Mouse (Mus musculus) urinary bladder, adult 2 months (tissue): ENCODE measurements around the gene Dnmbp. TPM values are rescaled to one million over a fixed set of nuclear protein-coding genes. Genes with fewer than 3 reads are reported as not detected.

Experiments
- DNase-seq: peaks from one replicate; pipeline ENCODE4 v3.0.0; 2022; ENCODE audit warnings: low spot score
- polyA plus RNA-seq: library from polyadenylated mRNA; depleted of rRNA; stranded (reverse); fragments of >200 nt; gene quantifications from 2 replicates; pipeline ENCODE4 v1.2.3, GENCODE M21; 2012

Gene Dnmbp
- polyA plus RNA-seq, 1 experiment = 34.7 TPM

DNA sequence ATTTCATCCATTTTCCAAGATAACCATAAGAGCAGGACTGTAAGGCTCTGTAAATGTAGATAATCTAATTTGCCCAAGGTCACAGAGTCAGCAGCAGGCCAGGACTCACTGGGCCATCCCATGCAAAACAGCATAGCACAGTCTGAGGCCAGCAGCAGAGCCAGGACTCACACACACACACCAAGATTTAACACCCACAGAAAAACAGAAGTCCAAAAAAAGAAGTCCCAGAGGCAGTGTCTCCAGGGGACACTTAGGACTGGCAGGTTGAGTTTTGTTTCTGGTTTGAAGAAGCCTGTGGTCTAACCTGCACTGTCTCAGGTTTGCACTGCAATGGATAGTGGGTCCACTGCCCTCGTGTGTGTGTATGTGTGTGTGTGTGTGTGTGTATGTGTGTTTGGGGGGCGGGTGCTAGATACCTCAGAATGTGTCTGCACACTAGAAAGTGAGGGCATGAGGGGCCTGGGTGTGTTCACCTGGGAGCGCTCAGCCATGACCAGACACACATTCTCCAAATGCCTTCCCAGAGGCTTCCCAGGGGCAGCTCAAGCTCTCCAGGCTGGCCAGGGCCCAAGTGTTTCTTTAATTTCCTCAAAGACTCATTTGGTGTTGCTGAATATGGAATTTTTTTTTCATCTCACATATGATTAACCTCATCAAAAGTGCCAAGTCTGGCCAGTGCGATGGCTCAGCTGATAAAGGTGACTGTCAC lies 27.1 kb downstream of the Dnmbp start:
- no peak for DNase-seq

DNA sequence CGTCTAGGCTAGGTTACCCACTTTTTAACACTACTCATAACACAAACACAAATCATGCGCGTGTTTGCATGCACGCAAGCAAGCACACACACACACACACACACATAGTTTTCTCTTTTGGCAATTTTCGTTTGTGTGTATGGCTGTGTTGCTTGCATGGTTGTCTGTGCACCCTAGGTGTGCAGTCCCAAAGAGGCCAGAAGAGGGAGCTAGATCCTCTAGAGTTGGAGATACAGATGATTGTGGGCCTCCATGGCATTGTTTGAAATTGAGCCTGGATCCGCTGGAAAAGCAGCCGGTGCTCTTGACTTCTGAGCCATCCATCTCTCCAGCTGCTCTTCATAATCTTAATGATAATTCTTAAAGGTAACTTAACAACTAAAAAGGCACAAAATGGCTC lies 33.5 kb downstream of the Dnmbp start:
- DNase-seq = no peak

DNA sequence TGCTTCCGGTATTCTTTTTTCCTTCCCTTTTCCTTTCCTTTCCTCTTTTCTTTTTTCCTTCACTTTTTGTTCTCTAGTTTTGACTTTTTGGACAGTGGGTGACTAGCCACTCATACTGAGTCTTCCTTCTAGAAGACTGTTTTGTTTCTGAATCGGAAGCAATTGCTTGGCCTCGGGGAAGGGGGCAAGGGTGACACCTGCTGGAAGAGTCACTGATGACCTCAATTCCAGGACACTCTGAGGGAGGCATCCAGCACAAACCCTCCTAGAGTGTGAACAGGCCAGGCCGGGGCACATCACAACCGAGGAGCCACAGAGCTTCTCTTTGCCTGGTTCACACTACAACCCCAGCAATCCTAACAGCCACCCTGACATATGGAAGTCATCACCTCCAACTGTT lies 34.0 kb downstream of the Dnmbp start:
- no peak for DNase-seq

GRCm38 (mm10) chr19:43905136-43905535 lies 34.9 kb downstream of the Dnmbp start:
- no peak for DNase-seq

DNA sequence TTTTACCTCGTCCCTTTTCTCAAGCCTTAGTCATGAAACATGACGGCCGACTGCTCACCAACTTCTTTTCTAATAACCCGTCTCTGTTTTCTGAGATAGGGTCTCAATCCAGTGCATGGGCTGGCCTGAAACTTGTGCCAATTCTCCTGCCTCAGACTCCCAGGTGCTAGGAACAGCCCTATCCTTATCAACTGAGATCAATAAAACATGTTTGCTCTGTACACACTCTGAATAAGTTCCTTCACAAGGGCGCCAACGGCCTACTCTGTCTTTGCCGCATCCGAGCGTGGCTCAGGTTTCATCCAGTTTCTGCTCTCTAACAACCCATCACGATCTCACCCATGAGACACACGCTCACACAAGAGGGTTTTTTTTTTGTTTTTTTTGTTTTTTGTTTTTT lies 35.7 kb downstream of the Dnmbp start:
- DNase-seq = no peak

GRCm38 (mm10) chr19:43902887-43903286 lies 37.1 kb downstream of the Dnmbp start:
- DNase-seq = no peak

GRCm38 (mm10) chr19:43900690-43901089 lies 39.3 kb downstream of the Dnmbp start:
- no peak for DNase-seq

GRCm38 (mm10) chr19:43898547-43898946 lies 41.4 kb downstream of the Dnmbp start:
- no peak for DNase-seq

DNA sequence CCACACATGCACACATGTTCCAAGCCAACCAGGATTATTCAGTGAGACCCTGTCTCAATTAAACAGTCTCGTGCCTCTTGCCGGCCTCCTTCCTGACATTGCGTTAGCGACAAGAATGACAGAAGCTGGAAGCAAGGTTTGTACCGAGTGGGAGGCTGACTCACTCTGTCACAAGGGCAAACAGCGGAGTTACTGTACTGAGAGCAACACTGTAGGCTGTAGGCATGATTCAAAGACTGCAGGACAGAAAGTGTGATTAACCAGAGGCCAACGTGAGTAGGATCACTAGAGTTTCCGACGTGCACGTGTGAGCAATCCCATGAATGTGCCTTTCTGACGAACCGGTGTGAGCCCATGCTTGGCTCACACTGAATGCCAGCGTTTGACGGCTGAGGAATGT lies 43.5 kb downstream of the Dnmbp start:
- no peak for DNase-seq

- DNase-seq = no peak
Observed at GRCm38 (mm10) chr19:43895951-43896350, 44.0 kb downstream of the Dnmbp start.

DNA sequence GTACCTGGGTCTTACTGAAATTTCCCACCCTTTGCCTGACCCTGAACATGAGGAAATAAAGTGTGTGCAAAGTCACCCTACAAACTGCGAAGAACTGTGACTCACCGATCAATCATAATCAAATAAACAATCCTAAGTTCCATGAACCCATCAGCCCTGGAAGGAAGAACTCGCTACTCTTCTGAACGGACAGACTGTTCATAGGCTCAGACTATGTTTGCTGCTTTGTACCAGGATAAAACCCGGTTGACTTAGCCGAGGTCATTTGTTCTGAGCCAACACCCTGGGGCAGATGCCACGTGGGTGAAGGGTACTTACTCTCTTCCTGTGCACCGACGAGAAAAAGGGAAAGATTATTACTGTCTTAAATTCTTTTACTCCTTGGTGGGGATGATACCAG lies 45.2 kb downstream of the Dnmbp start:
- no peak for DNase-seq

GRCm38 (mm10) chr19:43894070-43894469 lies 45.9 kb downstream of the Dnmbp start:
- no peak for DNase-seq

DNA sequence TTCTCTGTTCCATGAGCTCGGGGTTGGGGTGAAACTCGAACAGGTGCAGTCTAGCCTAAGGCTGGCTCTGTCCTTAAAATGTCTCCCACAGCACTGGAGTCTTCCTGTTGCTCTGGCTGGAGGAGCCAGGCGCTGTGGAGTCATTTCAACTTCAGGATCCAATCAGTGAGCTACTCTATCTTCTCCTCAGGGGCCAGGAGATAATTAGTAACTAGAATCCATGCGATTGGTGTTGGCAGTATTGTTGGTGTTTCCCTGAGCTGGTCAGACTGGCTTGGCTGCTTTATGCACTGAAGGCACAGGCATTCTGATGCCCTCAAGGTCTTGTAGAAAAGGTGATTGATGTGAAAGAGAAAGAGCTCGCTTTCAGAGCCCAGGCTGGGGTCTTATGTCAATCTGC lies 49.5 kb downstream of the Dnmbp start:
- no peak for DNase-seq

DNA sequence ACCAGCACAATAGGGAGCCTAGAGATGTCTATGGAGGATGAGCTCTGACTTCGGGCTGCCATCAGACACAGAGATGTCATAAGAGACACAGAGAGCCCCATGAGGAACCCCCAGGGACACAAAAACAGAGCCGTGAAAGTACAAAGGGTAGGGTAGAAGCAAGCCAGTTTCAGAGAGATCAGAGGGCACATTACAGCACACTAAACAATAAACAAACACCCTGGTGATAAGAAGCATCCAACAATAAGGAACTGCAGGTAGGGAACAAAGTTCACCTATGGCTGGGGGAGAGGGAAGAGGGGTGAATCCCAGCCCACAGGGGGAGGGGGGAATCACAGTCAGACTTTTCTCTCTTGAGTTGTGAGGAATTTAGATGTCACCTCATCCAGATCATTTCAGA lies 52.3 kb downstream of the Dnmbp start:
- DNase-seq = no peak

- no peak for DNase-seq
Observed at GRCm38 (mm10) chr19:43887242-43887641, 52.7 kb downstream of the Dnmbp start.

DNA sequence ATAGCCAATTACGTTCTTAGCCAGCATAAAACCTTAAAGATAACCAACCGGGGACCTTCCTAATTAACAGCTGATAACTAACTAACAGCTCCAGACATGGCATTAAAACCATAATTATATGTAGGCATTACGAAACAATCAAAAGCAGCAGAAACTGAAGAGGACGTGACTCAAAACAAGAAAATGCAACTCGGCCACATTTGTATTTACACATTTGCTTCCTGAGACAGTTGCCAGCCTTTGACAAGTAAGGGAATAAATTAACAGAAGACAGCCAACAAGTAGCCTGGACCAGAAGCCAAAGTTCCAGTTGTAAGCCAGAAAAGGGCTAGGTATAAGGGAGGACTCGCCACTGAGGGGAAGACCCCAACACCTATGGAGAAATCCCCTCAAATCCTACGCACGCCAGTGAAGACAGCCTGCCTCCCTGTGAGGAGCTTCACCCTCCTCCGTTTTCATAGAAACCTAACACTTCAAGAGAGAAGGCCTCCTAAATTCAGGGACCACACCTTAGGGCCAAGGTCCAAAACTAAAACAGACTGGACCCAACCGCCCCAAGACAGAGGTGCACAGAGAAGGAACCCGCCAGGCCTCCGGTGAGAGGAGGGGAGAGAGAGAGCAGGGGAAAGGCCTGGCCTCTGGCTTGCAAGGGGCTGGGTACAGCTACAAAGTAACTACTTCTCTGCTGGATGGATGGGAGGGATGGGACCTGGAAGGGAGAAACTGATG lies 53.5 kb downstream of the Dnmbp start:
- no peak for DNase-seq

DNA sequence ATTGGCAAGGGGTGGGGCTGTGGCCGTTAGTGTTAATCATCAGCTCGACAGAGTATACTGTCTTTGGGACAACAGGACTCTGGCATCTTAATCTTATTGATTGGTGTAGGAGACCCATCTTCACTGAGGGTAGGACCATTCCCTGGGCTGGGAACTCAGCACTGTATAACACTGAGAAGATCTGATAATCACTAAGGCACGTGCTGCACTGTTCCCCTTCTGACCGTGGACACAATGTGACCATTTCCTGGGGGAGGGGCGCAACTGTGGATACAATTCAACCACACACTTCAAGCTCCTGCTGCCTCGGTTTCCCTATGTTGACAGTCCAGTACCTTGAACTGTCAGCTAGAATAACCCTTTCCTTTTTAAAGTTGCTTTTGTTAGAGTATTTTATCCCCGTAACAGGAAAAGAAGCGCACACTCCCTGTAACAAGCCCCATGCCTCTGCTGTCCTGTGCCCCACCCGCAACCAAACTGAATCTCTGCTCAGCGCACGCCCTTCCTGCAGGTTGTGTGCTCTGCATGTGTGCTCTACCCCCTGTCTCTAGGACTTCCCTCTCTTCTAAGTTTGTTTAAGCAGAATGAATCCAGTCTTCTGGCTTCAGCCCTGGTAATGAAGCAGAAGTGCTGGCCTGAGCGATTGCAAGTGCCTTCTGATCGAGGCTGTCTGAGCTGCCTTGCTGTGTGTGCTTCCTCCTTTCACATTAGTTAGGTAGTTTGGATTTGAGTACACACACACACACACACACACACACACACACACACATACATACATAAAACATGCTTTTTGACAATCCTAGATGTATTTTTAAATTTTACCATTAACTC lies 55.1 kb downstream of the Dnmbp start:
- no peak for DNase-seq

DNA sequence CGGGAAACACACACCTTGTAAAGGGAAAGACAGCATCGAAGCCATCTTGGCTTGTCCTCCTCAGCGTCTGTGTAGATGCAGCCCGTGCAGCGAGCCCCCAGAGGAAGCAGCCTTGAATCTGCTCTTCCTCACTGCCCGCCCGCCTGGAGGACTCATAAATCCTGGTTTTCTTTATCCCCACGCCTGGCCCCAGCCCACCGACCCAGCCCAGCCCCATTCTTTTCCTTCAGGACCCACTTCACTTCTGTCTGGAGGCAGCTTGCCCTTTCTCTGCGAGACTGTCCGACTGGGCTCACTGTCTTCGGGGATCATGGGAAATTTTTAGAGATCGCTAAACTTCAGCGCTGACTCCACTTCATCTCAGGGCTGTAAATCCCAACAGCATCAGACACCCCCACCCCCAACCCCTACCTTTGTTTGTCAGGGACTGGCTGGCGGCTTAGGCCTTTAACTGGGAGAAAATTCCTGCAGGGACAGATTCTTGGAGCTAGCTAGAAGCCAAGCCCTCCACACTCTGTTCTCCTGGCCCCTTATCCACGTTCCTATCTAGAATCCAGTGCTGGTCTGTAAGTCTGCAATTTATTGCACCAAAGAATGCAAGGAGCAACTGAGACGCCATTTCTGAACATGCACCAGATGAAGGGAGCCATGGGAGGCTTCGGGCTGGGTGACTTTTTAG lies 57.0 kb downstream of the Dnmbp start:
- DNase-seq = no peak

GRCm38 (mm10) chr19:43881615-43882014 lies 58.4 kb downstream of the Dnmbp start:
- DNase-seq = no peak

DNA sequence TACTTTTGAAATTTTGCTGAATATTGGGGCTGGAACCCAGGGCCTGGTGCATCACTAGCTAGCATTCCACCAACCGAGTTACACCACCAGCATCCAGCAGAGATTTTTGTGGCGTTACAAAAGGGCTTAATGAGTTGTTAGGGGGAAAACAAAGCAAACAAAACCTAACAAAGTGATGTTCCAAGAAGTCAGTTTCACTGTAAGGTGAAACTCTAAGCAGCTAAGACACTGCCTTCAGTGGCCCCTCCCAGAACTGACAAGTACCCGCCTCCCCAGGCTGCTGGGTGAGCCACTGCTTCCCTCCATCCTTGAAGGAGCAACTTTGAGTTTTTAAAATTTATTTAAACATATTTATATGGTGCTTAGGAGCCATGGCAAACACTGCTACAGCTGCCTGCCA lies 59.6 kb downstream of the Dnmbp start:
- no peak for DNase-seq

- DNase-seq = peak; percentile 46
Observed at GRCm38 (mm10) chr19:43879401-43880212, 60.4 kb downstream of the Dnmbp start.
